Mouse (Mus musculus): Measurements from ENCODE around the gene Il31ra.
"Not testable (repeated sequence)": the region's sequence is repeated elsewhere in the genome, so short reads cannot be mapped to it uniquely, and the experiment has no call there.

Gene Il31ra

GRCm38 (mm10) chr13:112594260-112594659 lies at the start of gene Il31ra:
TSS of gene Il31ra (minus strand) at chr13:112594360.
- not testable (repeated sequence) for H3K36me3 ChIP-seq (ENCODE audit: control insufficient read depth, insufficient read depth, low read length, poor library complexity, severe bottlenecking); DNase-seq (ENCODE audit: low read depth, low spot score); H3K27me3 ChIP-seq (ENCODE audit: control insufficient read depth, insufficient read depth, low read length, poor library complexity, severe bottlenecking)

DNA sequence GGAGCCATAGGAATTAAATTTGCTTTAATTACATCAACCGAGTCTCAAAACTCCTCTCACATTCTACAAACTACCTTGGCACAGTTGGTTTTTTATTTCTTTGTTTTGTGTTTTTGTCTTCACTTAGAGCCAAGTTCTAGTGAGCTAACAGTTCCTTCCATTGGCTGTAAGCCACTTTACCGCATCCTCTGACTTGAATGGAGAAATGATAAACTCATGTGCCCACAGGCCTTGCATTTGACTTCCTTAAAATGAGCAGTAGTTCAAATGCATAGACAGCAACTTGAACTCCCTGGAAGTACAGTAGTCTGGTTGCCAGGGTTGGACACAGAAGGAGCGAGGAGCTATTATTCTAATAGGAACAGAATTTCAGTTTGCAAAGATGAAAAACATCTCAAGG lies 48.7 kb upstream of the Il31ra start:
- no peaks in the 10 kb centered on the region for H3K27me3 ChIP-seq (ENCODE audit: control insufficient read depth, insufficient read depth, low read length, poor library complexity, severe bottlenecking)
- no peaks in the 10 kb centered on the region for H3K36me3 ChIP-seq (ENCODE audit: control insufficient read depth, insufficient read depth, low read length, poor library complexity, severe bottlenecking)
- DNase-seq (ENCODE audit: low read depth, low spot score) = no peak

GRCm38 (mm10) chr13:112639111-112639510 lies 45.0 kb upstream of the Il31ra start:
- DNase-seq (ENCODE audit: low read depth, low spot score) = no peak
- Histone ChIP-seq H3K27me3 (ENCODE audit: control insufficient read depth, insufficient read depth, low read length, poor library complexity, severe bottlenecking) (no peaks in the 10 kb centered on the region), H3K36me3 (ENCODE audit: control insufficient read depth, insufficient read depth, low read length, poor library complexity, severe bottlenecking) (no peaks in the 10 kb centered on the region)

- Histone ChIP-seq H3K36me3 (ENCODE audit: control insufficient read depth, insufficient read depth, low read length, poor library complexity, severe bottlenecking) (no peaks in the 10 kb centered on the region), H3K27me3 (ENCODE audit: control insufficient read depth, insufficient read depth, low read length, poor library complexity, severe bottlenecking) (no peaks in the 10 kb centered on the region)
Measured at GRCm38 (mm10) chr13:112636498-112636897, 42.3 kb upstream of the Il31ra start.

GRCm38 (mm10) chr13:112635174-112635837 lies 41.1 kb upstream of the Il31ra start:
- no peaks in the 10 kb centered on the region for H3K27me3 ChIP-seq (ENCODE audit: control insufficient read depth, insufficient read depth, low read length, poor library complexity, severe bottlenecking)
- H3K36me3 ChIP-seq (ENCODE audit: control insufficient read depth, insufficient read depth, low read length, poor library complexity, severe bottlenecking) = no peaks in the 10 kb centered on the region
- peak; percentile 31 for DNase-seq (ENCODE audit: low read depth, low spot score)

More at GRCm38 (mm10) chr13:112636498-112636897, 42.3 kb upstream of the Il31ra start:
- DNase-seq (ENCODE audit: low read depth, low spot score) = no peak

DNA sequence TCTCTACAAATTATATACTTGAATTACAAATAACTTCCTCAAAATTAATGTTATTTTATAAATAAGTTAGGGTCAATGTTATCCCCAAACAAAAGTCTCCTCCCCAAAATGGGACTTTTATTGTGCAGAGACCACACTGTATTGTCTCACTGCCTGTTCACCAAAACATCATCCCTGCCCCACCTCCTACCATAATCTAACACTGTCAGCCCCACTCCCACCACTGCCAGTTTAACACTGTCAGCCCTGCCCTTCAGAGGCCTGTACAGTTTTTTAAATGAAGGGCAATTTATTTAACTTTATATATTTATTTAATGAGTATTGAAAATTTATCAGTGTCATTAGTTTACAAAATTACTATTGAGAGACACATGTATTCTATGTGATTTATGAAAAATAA lies 31.4 kb upstream of the Il31ra start:
- no peak for DNase-seq (ENCODE audit: low read depth, low spot score)
- Histone ChIP-seq H3K36me3 (ENCODE audit: control insufficient read depth, insufficient read depth, low read length, poor library complexity, severe bottlenecking) (no peaks in the 10 kb centered on the region), H3K27me3 (ENCODE audit: control insufficient read depth, insufficient read depth, low read length, poor library complexity, severe bottlenecking) (no peaks in the 10 kb centered on the region)

GRCm38 (mm10) chr13:112624622-112625021 lies 30.5 kb upstream of the Il31ra start:
- Histone ChIP-seq H3K27me3 (ENCODE audit: control insufficient read depth, insufficient read depth, low read length, poor library complexity, severe bottlenecking) (no peaks in the 10 kb centered on the region), H3K36me3 (ENCODE audit: control insufficient read depth, insufficient read depth, low read length, poor library complexity, severe bottlenecking) (no peaks in the 10 kb centered on the region)
- DNase-seq (ENCODE audit: low read depth, low spot score) = peak; percentile 48

DNA sequence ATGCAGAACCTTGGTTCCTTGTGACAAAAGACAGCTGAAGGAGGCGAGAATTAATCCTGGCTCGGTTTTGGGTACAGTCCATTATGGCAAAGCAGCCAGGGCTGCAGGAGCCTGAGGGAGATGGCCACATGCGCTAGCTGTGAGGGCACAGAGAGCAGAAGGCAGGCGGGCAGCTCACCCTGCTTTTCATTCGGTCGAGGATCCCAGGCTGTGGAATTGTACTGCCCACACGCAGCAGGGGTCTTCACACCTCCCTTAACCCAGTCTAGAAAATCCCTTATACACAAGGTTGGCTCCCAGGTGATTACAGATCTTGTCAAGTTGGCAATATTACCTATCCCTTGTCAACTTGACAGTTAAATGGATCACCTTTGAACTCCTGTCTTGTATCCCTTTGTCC lies 29.5 kb upstream of the Il31ra start:
- H3K27me3 ChIP-seq (ENCODE audit: control insufficient read depth, insufficient read depth, low read length, poor library complexity, severe bottlenecking) = no peaks in the 10 kb centered on the region
- H3K36me3 ChIP-seq (ENCODE audit: control insufficient read depth, insufficient read depth, low read length, poor library complexity, severe bottlenecking) = no peaks in the 10 kb centered on the region
- no peak for DNase-seq (ENCODE audit: low read depth, low spot score)

DNA sequence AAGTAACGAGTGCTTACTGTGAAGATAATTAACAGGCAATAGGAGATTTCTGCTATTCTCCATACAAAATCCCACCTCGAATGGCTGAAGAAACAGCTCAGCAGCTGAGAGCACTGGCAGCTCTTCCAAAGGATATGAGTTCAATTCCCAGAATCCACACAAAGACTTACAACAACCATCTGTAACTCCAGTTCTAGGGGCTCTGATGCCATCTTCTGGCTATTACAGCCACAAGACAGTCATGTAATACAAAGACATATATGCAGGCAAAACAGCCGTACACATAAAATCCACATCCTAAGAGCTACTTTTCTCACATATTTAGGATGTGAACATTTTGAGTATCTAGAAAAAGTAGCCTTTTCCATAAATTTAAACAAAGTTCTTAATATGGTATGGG lies 27.4 kb upstream of the Il31ra start:
- no peak for DNase-seq (ENCODE audit: low read depth, low spot score)
- no peaks in the 10 kb centered on the region for H3K27me3 ChIP-seq (ENCODE audit: control insufficient read depth, insufficient read depth, low read length, poor library complexity, severe bottlenecking)
- H3K36me3 ChIP-seq (ENCODE audit: control insufficient read depth, insufficient read depth, low read length, poor library complexity, severe bottlenecking) = no peaks in the 10 kb centered on the region

DNA sequence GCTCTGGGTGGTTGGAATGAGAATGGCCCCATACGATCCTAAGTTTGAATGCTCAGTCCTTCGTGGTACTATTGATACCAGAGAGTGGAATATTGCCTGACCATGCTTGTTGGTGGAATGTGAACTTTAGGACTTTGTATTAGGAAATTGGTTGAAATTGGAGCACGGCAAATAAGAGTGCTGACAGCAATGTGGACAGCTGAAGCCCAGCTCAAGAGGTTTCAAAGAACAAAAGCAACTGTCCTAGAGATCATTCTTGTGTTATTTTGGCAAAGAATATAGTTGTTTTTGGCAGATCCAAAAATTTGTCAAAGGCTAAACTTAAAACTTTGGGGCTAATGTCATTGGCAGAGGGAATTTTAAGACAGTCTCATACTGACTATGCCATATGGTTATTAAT lies 14.4 kb upstream of the Il31ra start:
- Histone ChIP-seq H3K36me3 (ENCODE audit: control insufficient read depth, insufficient read depth, low read length, poor library complexity, severe bottlenecking) (no peaks in the 10 kb centered on the region), H3K27me3 (ENCODE audit: control insufficient read depth, insufficient read depth, low read length, poor library complexity, severe bottlenecking) (no peaks in the 10 kb centered on the region)
- no peak for DNase-seq (ENCODE audit: low read depth, low spot score)

DNA sequence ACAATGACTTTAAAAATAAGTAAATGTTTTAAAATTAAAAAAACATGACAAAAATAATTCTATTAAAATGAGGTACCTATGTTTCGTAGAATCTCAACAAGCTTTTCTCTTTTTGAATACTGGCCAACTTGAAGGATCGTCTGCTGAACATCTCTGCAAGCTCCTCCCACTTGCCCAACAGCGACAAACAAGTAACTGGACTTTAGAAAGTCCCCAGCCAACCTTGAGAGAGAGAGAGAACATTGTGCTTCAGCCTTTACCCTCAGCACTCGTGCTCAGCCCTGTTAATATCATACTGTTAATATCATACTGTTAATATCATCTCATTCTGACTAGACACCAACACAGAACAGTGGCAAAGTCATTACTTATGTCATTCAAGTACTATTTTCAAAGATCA lies 10.3 kb upstream of the Il31ra start:
- DNase-seq (ENCODE audit: low read depth, low spot score) = no peak
- H3K36me3 ChIP-seq (ENCODE audit: control insufficient read depth, insufficient read depth, low read length, poor library complexity, severe bottlenecking) = no peaks in the 10 kb centered on the region
- H3K27me3 ChIP-seq (ENCODE audit: control insufficient read depth, insufficient read depth, low read length, poor library complexity, severe bottlenecking) = no peaks in the 10 kb centered on the region

DNA sequence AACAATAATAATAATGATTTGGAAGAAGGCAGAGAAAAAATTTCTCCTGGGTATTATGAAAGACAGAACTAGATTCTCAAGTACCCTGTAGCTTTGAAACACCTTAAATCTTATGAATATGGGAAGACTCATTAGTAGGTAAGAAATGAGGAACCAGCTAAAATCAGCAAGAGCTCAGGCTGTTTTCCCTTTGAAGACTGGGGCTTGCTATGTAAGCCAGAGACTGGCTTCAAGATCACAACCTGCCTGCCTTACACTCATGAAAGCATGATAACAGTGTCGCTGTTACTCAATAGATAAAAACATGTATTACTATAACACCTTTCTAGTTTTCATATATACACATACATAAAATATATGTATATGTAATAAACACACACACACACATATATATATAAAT lies 9.7 kb upstream of the Il31ra start:
- H3K36me3 ChIP-seq (ENCODE audit: control insufficient read depth, insufficient read depth, low read length, poor library complexity, severe bottlenecking) = no peaks in the 10 kb centered on the region
- peak; percentile 9 for DNase-seq (ENCODE audit: low read depth, low spot score)
- no peaks in the 10 kb centered on the region for H3K27me3 ChIP-seq (ENCODE audit: control insufficient read depth, insufficient read depth, low read length, poor library complexity, severe bottlenecking)

- no peaks in the 10 kb centered on the region for H3K27me3 ChIP-seq (ENCODE audit: control insufficient read depth, insufficient read depth, low read length, poor library complexity, severe bottlenecking)
- peak; percentile 16 for DNase-seq (ENCODE audit: low read depth, low spot score)
Measured at GRCm38 (mm10) chr13:112602607-112603006, 8.4 kb upstream of the Il31ra start.

GRCm38 (mm10) chr13:112590254-112590653 lies 3.9 kb downstream of the Il31ra start:
- no peaks in the 10 kb centered on the region for H3K27me3 ChIP-seq (ENCODE audit: control insufficient read depth, insufficient read depth, low read length, poor library complexity, severe bottlenecking)
- DNase-seq (ENCODE audit: low read depth, low spot score) = no peak
- H3K36me3 ChIP-seq (ENCODE audit: control insufficient read depth, insufficient read depth, low read length, poor library complexity, severe bottlenecking) = no peaks in the 10 kb centered on the region

More at GRCm38 (mm10) chr13:112602607-112603006, 8.4 kb upstream of the Il31ra start:
- H3K36me3 ChIP-seq (ENCODE audit: control insufficient read depth, insufficient read depth, low read length, poor library complexity, severe bottlenecking) = no peaks in the 10 kb centered on the region

- no peaks in the 10 kb centered on the region for H3K36me3 ChIP-seq (ENCODE audit: control insufficient read depth, insufficient read depth, low read length, poor library complexity, severe bottlenecking)
- no peak for DNase-seq (ENCODE audit: low read depth, low spot score)
- no peaks in the 10 kb centered on the region for H3K27me3 ChIP-seq (ENCODE audit: control insufficient read depth, insufficient read depth, low read length, poor library complexity, severe bottlenecking)
Measured at GRCm38 (mm10) chr13:112589625-112590024, 4.5 kb downstream of the Il31ra start.

Measured in splenic B cell, adult 2 months (primary cell).